Mouse (Mus musculus) ZHBTc4 (cell line): Measurements from ENCODE around the gene B230118H07Rik.

Experiments
- DNase-seq: peaks from one replicate; pipeline ENCODE4 v3.0.0-alpha.2; 2011; ENCODE audit warnings: low read depth, low spot score

Gene B230118H07Rik

DNA sequence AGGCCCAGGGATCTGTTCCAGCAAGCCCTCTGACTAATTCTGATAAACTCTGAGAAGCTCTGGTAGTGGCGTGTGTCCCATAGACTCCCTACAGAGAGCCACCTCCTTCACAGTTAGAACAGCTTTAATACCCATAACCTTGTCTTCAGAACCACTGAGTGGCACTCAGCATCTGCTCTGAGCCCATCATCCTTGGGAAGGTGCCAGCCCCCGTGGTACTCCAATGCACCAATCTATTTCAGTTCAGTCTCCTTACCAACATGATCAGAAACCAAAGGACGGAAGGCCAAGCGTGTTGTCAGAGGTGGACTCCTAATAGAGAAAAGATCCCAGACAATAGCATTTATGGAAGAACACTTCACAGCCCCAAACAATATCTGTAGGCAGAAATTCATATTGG lies 124.2 kb downstream of the B230118H07Rik start:
- no peak for DNase-seq

GRCm38 (mm10) chr2:101520503-101520902 lies 128.8 kb downstream of the B230118H07Rik start:
- no peak for DNase-seq

DNA sequence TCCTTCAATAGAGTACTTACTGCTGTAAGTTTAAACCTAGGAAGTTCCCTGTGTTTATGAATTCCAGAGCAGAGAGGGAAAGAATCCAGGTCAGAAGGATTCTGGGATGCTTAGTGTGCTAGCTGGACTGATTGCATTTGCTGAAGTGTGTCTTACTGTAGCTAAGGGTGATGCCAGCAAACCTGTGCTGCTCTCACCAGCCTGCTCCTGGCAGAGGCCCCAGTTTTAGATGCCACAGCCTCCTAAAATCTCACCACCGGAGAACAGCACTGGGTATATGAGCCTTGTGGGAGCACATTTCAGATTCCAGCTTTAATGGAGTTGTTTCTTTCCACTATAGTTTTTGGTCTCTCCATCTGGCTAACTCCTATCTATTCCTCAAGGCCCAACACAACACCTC lies 129.4 kb downstream of the B230118H07Rik start:
- no peak for DNase-seq
